Mouse (Mus musculus) kidney, adult 9 months (tissue): ENCODE results near the gene Glrx5.

Experiments
- DNase-seq: peaks from one replicate; pipeline ENCODE4 v3.0.0; 2022

Glrx5 gene

GRCm38 (mm10) chr12:105075496-105075895 lies 43.0 kb downstream of the Glrx5 start:
- DNase-seq = no peak

- DNase-seq = no peak
Measured at GRCm38 (mm10) chr12:105076511-105076910, 44.0 kb downstream of the Glrx5 start.

- DNase-seq = no peak
Measured at GRCm38 (mm10) chr12:105077232-105077631, 44.7 kb downstream of the Glrx5 start.

GRCm38 (mm10) chr12:105084171-105084570 lies 51.7 kb downstream of the Glrx5 start:
- no peak for DNase-seq

GRCm38 (mm10) chr12:105084816-105085215 lies 52.3 kb downstream of the Glrx5 start:
- no peak for DNase-seq

GRCm38 (mm10) chr12:105085296-105085695 lies 52.8 kb downstream of the Glrx5 start:
- DNase-seq = no peak

- no peak for DNase-seq
Measured at GRCm38 (mm10) chr12:105086781-105087180, 54.3 kb downstream of the Glrx5 start.

- no peak for DNase-seq
Measured at GRCm38 (mm10) chr12:105087353-105087752, 54.9 kb downstream of the Glrx5 start.

- no peak for DNase-seq
Measured at GRCm38 (mm10) chr12:105089231-105089630, 56.7 kb downstream of the Glrx5 start.

- DNase-seq = no peak
Measured at GRCm38 (mm10) chr12:105091604-105092003, 59.1 kb downstream of the Glrx5 start.
